Mouse (Mus musculus) intestine, postnatal 0 days (tissue): ENCODE measurements at regions not wholly inside any gene's neighbourhood (a gene's known extent, or its start where the extent isn't known, plus 50 kb on each side); places are given as distances from the start of the nearest gene placed in this dataset.

Experiments used
- ATAC-seq: fragments of 200-750 bp; cut with Nextera tagmentation; 2 replicates; pipeline ENCODE4 v1.8.0; 2017; ENCODE audit warnings: mild to moderate bottlenecking, moderate TSS enrichment, moderate library complexity
- H3K27ac ChIP-seq: fragments of 300-500 bp; sonication (generic); 2 replicates; pipeline ENCODE4 v1.5.1; 2014; ENCODE audit warnings: mild to moderate bottlenecking, low read depth, low read length, moderate library complexity
- H3K27me3 ChIP-seq: fragments of 300-500 bp; sonication (generic); replicated peaks from 2 replicates; pipeline ENCODE4 v1.6.1; 2014; ENCODE audit warnings: low read length, mixed read lengths; ENCODE audit not compliant: control insufficient read depth, insufficient read depth
- H3K36me3 ChIP-seq: fragments of 300-500 bp; sonication (generic); 2 replicates; pipeline ENCODE4 v1.6.1; 2014; ENCODE audit warnings: mild to moderate bottlenecking, moderate library complexity; ENCODE audit not compliant: control insufficient read depth, insufficient read depth
- H3K4me1 ChIP-seq: fragments of 300-500 bp; sonication (generic); replicated peaks from 2 replicates; pipeline ENCODE4 v1.6.1; 2014; ENCODE audit warnings: antibody characterized with exemption, low read length, mixed read lengths; ENCODE audit not compliant: control insufficient read depth, insufficient read depth
- H3K4me2 ChIP-seq: fragments of 300-500 bp; sonication (generic); replicated peaks from 2 replicates; pipeline ENCODE4 v1.6.1; 2014; ENCODE audit warnings: low read depth, mild to moderate bottlenecking, moderate library complexity
- H3K4me3 ChIP-seq: fragments of 300-500 bp; sonication (generic); 2 replicates; pipeline ENCODE4 v1.5.1; 2014; ENCODE audit warnings: low read depth, low read length
- H3K9ac ChIP-seq: fragments of 300-500 bp; sonication (generic); 2 replicates; pipeline ENCODE4 v1.6.1; 2014; ENCODE audit warnings: mild to moderate bottlenecking, low read depth, low read length
- H3K9me3 ChIP-seq: fragments of 300-500 bp; sonication (generic); 2 replicates; pipeline ENCODE4 v1.6.1; 2016; ENCODE audit warnings: mixed run types; ENCODE audit not compliant: control insufficient read depth
- CTCF ChIP-seq: sonication (generic); IDR thresholded peaks from 2 replicates; pipeline ENCODE4 v1.5.1; 2016; ENCODE audit warnings: low read depth, mild to moderate bottlenecking, control low read depth, antibody characterized with exemption, moderate library complexity
- WGBS: fragments of 180-500 bp; shearing (Covaris S2); extraction: QIAGEN DNeasy Blood & Tissue Kit; methylation state at CpG from one replicate; pipeline ENCODE4 v1.1.7; 2014; 5-methylcytosine and 5-hydroxymethylcytosine counted together

DNA sequence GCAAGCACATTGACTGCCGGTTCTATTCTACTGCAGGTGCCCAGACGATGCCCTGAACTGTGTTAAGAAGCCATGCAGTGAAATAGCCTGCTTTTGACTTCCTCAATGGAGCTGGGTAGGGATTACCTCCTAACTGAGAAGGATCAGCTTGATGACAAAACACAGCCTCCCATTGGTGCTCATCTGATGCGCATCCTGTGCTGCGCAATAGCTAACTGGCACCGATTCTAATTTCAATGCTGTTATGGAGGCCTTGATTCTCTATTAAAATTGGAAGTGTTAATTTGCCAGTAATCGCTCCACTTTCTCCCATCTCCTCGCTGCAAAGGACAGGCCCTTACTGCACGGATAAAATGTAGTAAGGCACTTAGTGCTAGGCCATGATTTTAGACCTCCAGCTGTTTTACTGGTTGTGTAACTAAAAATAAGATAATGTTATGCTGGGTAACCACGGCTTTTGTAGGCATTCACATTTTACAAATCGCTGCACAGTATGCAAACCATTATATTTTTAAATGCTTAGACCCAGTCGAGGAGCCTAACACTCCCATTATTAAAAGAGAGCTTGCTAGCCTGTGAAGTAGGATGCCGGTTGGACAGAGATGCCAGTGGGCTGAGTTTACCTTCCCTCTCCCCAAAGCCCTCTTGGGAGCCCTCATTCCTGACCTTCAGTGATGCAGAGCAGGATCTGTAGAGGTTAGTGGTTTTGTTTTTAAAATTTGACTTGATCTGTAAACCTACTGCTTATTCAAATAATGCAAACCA is 163.0 kb downstream of the Tfap2a start:
- Histone ChIP-seq H3K4me3 (no peak overlapping the region), H3K9me3 (no peaks in the 10 kb centered on the region), H3K9ac (no peak overlapping the region), H3K4me1 (no peaks in the 10 kb centered on the region), H3K27me3 (no peaks in the 10 kb centered on the region), H3K36me3 (no peaks in the 10 kb centered on the region), H3K27ac (no peak overlapping the region), H3K4me2 (no peak overlapping the region)
- WGBS: 87% methylated on average over 12 of the region's 12 CpGs
- no peak for ATAC-seq
- TF ChIP-seq CTCF: no peak

DNA sequence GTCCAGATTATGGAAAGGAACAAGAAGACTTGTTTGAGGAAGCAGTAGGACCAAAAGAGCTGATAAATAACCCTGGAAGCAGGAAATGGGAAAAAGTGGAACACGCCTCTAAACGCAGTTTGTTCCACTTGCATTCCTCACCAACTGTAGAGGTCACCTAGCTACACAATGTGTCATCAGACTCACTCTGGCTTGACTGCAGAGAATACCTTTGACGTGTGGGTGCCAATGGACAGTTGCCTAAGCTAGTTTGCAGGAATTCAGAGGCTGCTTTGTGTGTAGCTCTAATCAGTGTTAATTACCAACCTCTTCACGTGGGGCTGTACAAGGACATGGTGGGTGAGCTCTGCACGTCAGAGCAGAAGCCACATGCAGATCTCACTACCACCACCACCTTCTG is 168.7 kb downstream of the Tfap2a start:
- WGBS: 73% methylated on average over 5 of the region's 5 CpGs
- Histone ChIP-seq H3K4me2 (no peak overlapping the region), H3K4me3 (no peak overlapping the region), H3K9ac (no peak overlapping the region), H3K9me3 (no peaks in the 10 kb centered on the region), H3K27ac (no peak overlapping the region), H3K36me3 (no peaks in the 10 kb centered on the region), H3K4me1 (no peaks in the 10 kb centered on the region), H3K27me3 (no peaks in the 10 kb centered on the region)
- TF ChIP-seq CTCF: no peak
- no peak for ATAC-seq

DNA sequence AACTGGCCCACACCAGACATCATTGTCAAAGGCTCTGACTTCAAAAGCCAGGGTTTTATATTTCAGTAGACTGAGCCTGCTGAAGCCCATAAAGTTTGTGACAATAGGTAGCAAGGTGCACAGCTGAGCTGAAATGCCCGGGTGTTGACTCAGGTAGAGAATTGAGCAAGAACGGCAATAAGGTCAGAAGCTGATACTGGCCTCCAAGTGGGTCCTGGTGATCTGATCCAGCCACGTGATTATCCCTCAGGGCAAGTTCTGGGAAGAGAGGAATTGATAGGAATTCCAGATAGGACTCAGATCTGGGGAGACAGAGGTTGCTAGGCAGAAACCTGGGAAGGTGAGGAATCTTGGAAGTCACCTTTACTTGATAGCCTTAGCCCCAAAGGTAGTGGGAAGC is 170.4 kb downstream of the Tfap2a start:
- no peak for TF ChIP-seq CTCF
- Histone ChIP-seq H3K4me3 (no peak overlapping the region), H3K9me3 (no peaks in the 10 kb centered on the region), H3K9ac (no peak overlapping the region), H3K36me3 (no peaks in the 10 kb centered on the region), H3K27me3 (no peaks in the 10 kb centered on the region), H3K4me1 (no peaks in the 10 kb centered on the region), H3K4me2 (no peak overlapping the region), H3K27ac (no peak overlapping the region)
- no peak for ATAC-seq
- 54% methylated on average over 3 of the region's 3 CpGs for WGBS

DNA sequence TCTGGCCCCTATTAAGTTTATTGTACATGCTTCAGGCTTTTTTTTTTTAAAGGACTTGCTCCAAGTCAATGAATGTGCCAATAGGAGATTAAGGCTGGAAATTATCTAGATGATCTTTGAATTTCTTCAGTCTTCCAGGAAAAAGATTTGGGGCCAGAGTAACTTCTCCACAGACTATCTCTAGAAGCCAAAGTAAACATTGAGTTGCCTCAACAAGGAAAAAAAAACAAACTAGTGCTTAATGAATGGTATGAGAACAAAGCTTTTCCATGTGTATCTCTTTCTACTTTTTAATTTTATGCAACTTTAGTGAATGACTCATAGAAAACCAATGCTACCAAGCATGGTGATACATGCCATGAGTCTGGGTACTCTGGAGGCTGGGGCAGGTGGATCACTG is 173.8 kb downstream of the Tfap2a start:
- Histone ChIP-seq H3K27me3 (no peaks in the 10 kb centered on the region), H3K4me2 (no peak overlapping the region), H3K9me3 (no peaks in the 10 kb centered on the region), H3K27ac (no peak overlapping the region), H3K4me1 (no peaks in the 10 kb centered on the region), H3K4me3 (no peak overlapping the region), H3K36me3 (no peaks in the 10 kb centered on the region), H3K9ac (no peak overlapping the region)
- no peak for TF ChIP-seq CTCF
- ATAC-seq: no peak

DNA sequence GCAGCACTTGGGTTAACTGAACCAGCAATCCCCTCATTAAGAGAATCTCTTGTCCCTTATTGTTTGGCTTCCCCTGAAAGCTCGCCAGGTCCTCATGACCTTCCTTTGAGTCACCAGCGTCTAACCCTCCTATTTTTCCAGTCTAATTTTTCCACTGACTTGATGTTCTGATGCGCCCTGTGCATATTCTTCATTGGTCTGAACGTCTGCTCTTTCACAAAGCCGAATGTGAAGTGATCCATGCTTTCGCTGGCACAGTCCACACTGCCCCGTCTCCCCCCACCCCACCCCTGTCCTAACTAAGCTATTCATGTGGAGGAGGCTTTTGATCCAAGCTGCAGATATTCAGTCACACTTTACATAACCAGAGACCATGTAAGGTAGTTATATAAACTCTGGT is 183.8 kb downstream of the Tfap2a start:
- ATAC-seq: no peak
- Histone ChIP-seq H3K4me3 (no peak overlapping the region), H3K9me3 (no peaks in the 10 kb centered on the region), H3K27me3 (no peaks in the 10 kb centered on the region), H3K9ac (no peak overlapping the region), H3K36me3 (no peaks in the 10 kb centered on the region), H3K27ac (no peak overlapping the region), H3K4me1 (no peaks in the 10 kb centered on the region), H3K4me2 (no peak overlapping the region)
- WGBS: 81% methylated on average over 7 of the region's 7 CpGs
- TF ChIP-seq CTCF: no peak

DNA sequence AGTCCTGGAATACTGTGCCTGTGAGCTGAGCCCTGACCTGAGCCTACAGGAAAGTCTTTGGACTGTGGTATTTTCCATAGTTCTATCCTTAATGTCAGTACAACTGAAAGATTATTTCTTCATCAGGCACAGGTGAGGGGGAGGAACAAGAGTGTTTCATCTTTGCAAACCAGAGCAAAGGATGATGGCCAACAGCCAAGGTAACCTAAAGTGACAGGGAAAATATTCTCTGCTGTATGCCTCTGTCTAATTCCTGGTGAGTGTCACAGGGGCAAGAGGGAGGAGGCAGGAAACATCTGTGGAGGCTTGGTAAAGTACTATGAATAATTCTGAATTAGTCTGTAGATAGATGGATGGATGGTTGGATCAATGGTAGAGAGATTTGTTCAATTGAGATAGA is 164.3 kb upstream of the Ofcc1 start:
- H3K9ac ChIP-seq: no peak overlapping the region
- TF ChIP-seq CTCF: no peak
- H3K36me3 ChIP-seq: no peaks in the 10 kb centered on the region
- no peak for ATAC-seq
- H3K4me1 ChIP-seq: no peaks in the 10 kb centered on the region
- H3K27ac ChIP-seq: no peak overlapping the region
- H3K4me2 ChIP-seq: no peak overlapping the region
- H3K4me3 ChIP-seq: no peak overlapping the region
- no peaks in the 10 kb centered on the region for H3K27me3 ChIP-seq
- H3K9me3 ChIP-seq: no peaks in the 10 kb centered on the region

DNA sequence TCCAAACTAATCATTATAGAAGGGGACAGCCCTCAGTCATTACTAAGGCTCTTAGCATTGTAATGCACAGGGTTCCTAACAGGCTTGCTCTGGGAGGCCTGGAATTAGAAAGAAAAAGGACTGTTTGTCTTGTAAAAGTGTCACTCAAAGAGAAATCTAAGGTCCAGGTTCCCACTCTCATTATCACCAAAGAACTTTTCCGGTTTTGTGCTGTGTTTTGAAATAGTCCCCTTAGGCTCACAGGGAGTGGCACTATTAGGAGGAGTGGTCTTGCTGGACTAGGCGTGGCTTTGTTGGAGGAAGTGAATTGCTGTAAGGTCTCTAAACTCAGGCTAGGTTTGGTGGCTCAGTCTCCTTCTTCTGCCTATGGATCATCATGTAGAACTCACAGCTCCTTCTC is 161.9 kb upstream of the Ofcc1 start:
- no peaks in the 10 kb centered on the region for H3K4me1 ChIP-seq
- TF ChIP-seq CTCF: no peak
- H3K9me3 ChIP-seq: no peaks in the 10 kb centered on the region
- H3K27ac ChIP-seq: no peak overlapping the region
- WGBS: 56% methylated on average over 2 of the region's 2 CpGs
- H3K9ac ChIP-seq: no peak overlapping the region
- no peaks in the 10 kb centered on the region for H3K27me3 ChIP-seq
- no peaks in the 10 kb centered on the region for H3K36me3 ChIP-seq
- no peak for ATAC-seq
- no peak overlapping the region for H3K4me3 ChIP-seq
- H3K4me2 ChIP-seq: no peak overlapping the region
